Mouse (Mus musculus) spleen, postnatal 36 days (tissue): ENCODE data around the gene Fgfr2.

Experiments used
- DNase-seq, 2 experiments: peaks; one replicate each; pipeline ENCODE4 v3.0.0; 2022; ENCODE audit warnings: low spot score in 2 of 2, mixed read lengths in 1 of 2

Fgfr2 gene

DNA sequence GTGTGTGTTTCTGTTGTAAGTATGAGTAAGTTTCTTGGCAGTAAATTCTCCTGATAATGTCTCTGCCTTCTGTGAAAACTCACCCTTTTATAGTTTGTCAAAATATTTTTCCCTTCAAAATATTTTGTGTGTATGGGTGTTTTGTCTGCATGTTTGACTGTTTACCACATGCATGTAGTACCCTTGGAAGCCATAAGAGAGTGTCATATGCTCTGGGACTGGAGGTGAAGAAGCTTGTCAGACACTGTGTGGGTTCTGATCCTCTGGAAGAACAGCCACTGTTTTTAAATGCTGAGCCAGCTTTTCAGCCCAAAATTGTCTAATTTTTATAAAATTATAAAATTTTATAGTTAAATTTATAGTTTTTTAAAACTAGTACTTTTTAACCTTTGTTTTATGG, 188.4 kb downstream of the Fgfr2 start:
- no peak for DNase-seq

DNA sequence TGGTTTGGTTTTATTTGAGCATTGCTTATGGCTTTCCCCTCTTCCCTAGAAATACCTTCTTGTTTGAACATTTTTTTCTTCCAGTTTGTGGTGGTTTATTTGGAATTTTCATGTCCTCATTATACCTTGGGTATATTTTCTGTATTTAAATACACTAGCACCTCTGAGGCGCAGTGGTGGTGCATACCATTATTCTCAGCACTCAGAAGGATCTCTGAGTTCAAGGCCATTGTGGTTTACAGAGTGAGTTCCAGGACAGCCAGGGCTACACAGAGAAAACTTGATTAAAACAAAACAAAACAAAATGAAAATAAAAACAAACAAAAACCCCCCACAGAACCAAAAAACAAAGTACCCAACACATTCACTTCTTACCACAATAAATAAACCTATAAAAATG, 189.8 kb downstream of the Fgfr2 start:
- no peak for DNase-seq

DNA sequence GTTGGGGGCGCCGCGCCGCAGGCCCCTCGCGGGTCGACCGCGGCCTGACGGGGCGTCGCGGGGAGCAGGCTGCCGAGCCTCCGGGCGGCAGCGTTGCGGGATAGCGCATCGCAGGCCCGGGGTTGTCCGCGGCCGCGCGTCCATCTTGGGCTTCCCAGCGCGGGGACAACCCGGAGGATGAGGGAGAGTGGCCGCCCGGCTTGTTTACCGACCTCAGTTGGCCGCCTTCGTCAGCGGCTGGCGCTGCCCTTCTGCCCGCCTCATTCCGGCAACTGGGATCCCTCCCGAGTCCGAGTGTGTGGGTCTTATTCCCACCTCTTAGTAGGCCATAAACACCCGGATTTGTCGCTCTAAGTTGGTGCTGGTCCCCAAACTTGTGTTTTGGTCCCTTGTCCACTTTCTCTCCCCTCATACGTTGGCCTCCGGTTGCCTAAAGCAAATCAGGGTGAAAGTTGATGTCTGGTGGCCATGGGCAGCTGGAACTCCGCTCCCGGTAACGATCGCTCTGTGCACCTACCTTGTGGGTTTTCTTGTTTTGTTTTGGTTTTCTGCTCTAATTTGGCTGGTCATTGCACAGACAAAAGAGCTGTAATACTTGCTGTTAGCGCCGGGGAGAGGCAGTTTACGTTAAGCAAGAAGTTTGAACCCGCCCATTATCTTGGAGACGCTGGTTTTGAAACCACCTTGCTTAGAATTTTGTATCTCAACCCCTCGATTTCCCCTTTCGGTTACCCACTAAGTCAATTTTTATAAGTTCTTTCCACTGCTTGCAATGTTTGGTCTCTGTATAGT, 191.4 kb downstream of the Fgfr2 start:
- peak; percentile 3 to 26 for DNase-seq

DNA sequence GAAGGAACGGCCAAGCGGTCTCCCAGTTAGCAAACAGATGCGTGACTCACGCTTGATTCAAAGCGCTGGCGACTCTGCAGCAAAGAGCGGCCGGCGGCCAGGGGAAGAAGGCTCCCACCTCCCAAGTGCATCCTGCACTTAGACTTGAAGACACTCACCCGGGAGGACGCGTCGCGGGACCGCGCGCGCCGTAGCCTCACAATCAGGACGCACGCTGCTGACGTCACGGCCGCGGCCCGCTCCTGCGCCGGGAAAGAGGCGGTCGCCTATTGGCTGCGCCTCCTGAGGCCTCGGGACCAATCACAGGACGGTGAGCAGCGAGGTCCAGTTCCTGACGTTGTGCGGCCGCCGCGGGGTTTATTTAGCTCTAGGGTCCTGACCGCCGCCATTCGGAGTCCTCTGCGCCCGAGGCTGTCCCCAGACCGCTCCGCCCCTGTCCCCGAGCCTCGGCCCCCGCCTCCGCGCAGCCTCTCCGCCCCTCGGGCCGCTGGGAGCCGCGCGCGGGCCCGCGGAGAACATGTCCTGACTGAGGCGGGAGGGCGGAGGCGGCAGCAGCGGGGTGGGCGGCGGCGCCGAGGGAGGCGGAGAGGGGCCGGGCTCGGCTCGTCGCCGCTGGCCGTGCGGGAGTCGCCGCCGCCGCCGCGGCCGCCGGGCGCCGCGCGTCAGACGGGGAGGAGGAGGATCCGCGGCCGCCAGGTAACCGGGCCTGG, 192.1 kb downstream of the Fgfr2 start, which contains the start of gene Zranb1:
Zranb1 (plus strand) TSS at position 293 of the 710 bp plus-strand sequence.
- peak; percentile 97 to 98 for DNase-seq

DNA sequence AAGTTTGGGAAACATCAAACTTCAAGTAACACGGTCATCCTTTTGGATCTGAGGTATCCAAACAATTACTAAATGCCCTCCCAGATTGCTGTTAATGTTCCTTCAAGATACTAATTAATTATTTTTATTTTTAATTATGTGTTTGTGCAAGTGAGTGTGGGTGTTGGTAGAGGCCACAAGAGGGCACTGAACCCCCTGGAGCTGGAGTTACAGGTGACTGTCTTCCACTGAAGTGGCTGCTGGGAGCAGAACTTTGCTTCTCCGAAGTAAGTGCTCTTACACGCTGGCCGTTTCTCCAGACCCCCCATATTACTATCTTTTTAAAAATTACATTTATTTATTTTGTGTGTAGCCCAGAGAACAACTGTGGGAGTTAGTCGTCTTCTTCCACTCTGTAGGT, 193.1 kb downstream of the Fgfr2 start:
- no peak for DNase-seq

DNA sequence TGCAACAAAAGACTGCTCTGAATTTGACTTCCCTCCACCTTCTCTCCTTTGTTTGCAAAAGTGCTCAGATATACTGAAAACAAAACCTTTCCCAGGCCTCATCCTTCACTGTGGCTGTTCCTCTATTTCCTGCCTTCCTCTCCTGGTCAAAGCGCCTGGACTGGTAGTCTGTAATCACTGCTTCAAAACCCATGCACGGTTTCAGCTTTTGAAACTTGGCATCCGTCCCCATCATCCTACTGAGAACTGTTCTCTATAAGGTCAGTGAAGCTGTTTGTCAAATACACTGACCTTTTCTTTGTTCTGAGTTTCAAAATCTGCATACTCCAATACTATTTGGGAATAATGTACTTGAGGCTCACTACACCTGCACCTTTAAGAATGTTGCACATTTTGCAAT, 195.9 kb downstream of the Fgfr2 start:
- no peak for DNase-seq

DNA sequence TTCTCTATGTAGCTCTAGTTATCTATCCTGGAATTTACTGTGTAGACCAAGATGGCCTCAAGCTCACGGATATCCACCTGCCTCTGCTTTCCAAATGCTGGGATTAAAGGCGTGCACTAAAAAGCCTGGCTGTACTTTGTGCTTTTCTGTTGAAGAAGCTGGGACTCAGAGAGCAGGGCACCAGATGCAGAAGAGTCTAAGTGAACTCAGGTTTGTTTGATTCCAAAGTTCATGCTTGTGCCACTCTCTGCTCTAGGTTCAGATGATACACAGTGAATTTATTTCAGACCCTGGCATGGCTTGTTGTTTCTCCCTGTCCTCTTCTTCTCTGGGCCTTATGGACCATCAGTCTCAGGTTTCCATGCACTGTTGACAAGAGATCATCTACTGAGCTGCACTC, 197.9 kb downstream of the Fgfr2 start:
- DNase-seq, result no peak

DNA sequence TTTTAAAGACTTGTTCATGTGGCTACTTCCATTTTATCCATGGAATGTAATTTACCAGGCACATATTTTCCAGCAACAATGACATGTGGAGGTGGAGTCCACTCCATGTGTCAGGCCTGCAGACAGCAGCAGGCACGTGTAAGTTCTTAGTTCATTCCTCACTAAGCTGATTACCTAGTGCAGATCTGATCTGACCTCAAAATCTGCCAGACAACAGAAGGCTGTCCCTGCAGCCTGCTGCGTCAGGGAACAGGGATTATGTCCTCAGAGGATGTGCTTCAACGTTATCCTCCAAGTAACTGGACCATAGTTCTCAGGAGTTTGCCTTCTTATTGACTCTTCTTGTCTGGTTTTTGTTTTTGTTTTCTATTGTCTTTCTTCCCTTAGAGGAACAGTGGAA, 201.2 kb downstream of the Fgfr2 start:
- no peak for DNase-seq

DNA sequence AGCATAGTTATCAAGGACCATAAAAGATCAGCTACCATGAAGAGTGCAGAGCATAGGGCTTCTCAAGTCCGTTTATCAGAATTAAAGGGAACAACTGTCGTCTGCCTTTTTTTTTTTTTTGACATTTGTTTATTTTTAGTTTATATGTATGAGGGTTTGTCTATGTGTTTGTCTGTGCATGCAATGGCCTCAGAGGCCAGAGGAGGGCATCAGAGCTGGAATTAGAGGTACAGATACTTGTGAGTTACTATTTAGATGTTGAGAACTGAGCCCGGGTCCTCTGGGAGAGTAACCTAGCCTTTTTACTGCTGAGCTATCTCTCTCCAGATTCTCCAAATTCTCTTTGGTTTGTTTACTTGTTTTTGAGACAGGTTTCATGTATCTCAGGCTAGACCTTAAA, 219.4 kb downstream of the Fgfr2 start:
- no peak for DNase-seq

DNA sequence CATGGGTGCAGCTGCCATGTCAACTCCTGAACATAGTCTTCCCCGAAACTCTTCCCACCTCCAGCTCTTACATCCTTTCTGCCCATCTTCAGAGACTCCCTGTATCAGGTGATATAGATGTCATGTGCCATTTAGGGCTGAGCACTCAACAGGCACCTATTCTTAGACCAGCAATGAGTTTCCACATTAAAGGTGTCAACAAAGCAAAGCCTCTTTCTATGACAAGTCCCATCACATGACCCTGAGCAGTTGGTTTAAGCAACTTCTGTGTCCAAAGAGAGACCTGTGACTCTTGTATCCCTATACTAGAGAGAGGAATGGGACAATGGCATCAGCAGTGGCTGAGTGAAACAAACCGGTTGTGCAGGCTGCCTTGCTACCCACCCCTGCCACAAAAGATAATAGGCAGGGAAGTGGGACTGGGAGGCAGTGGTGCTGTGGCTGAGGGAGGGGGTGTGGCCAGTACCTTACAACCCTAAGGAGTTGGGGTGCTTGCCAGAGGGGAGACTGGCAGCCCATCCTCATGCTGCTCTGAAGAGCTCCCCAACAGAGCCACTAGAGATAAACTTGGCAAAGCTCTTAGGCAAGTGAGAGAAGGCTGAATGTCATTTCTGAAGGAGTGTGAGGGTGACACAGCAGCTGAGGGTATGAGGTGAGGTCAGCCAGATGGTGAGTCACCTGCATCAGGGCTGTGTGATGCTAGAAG, 222.2 kb downstream of the Fgfr2 start:
- no peak for DNase-seq

DNA sequence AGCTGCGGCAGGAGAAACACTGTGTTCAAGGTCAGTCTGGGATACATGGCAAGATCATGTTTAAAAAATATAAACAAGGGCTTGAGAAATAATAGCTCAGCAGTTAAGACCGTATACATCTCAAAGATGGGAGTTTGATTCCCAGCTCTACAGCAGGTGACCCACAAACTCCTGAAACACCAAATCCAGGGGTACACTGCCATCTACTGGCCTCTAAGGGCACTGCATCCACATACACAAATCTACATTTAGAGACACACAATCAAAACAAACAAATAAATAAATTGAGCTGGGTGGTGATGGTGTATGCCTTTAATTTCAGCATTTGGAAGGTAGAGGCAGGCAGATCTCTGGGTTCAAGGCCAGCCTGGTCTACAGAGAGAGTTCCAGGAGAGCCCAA, 224.9 kb downstream of the Fgfr2 start:
- peak in 1 of 2 experiments; percentile 13 for DNase-seq

DNA sequence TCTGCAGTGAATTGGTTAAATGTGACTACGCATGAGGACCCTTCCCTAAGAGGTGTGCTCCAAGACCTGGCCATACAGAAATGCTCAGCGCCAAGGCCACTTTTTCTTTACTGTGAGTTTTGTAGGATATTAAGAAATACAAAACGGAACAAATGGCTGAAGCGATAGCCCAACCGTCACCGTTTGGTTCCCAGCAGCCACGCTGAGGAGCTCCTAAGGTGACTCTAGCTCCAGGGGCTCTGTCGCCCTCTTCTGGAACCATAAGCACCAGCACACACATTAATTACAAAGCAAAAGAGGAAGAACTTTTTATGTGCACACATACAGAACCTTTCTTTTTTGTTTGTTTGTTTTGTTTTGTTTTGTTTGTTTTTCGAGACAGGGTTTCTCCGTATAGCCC, 225.9 kb downstream of the Fgfr2 start:
- DNase-seq, result no peak

DNA sequence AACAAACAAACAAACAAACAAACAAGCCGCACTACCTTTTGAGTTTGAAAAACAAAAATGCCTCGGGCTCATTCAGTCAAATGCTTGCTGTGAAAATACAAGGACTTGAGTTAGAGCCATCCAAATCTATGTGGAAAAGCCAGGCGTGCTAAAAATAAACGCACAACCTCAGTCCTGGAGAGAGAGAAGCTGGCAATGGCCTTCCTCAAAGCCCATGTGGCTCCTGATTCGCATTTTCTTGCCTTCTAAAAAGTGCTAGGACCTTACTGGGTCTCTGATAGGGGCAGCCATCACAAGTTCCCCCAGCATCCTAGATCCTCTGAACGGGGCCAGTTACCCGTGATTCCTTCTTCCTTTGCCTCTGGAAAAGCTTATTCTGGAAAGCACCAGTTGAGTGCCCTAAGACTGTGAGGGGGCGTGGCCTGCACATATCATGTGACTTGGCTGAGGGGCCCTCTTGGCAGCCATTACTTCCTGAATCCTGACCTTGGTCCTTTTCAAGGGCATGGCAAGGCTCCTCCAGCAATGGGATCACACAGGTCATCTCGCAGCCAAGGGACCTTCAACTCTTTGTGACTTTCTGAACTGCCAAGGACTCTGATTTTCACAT, 226.8 kb downstream of the Fgfr2 start:
- DNase-seq, result no peak

DNA sequence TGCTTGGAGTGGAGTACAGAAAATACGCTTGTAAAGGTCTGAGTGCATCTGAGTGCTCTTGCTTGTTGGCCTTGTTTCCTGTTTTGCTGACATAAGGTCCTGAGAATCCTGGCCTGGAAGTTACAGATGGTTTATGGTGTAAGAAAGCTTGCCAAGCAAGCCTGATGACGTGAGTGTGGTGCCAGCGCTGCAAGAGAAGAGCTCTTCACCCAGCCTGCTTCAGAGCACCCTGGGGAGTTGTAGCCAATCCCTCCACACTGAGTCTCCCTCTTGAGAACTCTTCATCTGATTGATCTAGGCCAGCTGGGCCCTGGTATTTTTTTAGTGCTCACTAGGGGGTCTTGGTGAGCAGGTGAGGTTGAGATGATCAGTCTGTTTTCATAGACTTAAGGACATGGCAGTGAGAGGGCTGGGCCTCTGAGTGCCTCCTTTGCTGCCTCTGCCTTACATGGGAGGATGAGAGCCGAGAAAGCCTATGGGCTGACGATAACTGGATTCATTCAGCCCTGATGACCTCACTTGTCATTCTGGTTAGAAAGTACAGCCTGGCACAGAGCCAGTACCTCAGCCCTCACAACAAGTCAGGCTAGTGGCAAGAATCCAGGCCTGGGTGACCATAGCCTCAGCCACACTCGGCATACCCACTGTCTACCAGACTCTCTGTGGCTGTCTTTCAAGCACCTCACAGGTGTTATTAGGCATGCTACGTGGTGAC, 228.2 kb downstream of the Fgfr2 start:
- DNase-seq, result no peak

DNA sequence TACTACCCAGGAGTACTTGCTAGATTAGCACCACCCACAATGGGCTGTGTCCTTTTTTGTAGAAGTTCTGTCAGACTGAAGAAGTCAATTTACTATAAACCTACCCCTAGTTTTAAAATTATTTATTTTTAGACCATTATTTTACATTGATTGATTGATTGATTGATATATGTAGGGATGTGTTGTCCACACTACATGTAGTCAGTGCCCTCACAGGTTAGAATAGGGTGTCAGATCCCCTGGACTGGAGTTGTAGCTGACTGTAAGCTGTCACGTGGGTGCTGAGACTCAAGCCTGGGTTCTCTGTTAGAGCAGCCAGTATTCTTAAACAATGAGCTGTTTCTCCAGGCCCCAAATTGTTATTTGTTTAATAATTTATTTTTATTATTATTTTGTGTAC, 229.8 kb downstream of the Fgfr2 start:
- DNase-seq, result no peak

DNA sequence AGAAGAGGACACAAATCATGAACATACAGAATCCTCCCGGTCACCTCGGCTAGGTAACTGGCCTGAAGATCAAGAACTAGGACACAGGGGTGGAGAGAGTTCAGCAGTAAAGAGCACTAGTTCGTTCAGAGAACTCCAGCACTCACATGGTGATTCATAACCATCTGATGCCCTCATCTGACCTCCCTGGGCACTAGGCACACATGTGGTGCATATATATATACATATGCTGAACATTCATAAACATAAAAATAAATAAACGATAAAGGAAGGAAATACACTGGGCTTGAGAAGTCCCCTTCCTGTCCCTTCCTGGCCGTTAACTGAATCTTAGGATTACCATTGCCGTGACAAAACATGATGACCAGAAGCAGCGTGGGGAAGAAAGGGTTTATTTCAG, 230.3 kb downstream of the Fgfr2 start:
- DNase-seq, result no peak

DNA sequence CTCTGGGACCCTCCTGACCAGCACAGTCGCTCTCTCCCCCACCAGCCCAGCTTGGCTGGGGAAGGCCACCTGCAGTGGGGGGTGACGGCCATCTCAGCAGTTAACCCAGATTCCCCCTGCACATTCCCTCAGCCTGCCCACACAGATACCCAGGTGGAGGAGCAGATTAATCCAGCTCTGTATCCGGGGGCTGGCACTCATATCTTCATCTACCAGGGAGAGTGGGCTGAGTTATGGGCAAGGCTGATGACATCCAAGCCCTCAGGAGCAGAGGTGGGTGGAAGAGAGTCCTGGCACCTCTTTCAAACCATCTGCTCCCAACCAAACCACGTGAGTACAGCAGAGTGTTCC, 230.9 kb downstream of the Fgfr2 start:
- DNase-seq, result no peak

DNA sequence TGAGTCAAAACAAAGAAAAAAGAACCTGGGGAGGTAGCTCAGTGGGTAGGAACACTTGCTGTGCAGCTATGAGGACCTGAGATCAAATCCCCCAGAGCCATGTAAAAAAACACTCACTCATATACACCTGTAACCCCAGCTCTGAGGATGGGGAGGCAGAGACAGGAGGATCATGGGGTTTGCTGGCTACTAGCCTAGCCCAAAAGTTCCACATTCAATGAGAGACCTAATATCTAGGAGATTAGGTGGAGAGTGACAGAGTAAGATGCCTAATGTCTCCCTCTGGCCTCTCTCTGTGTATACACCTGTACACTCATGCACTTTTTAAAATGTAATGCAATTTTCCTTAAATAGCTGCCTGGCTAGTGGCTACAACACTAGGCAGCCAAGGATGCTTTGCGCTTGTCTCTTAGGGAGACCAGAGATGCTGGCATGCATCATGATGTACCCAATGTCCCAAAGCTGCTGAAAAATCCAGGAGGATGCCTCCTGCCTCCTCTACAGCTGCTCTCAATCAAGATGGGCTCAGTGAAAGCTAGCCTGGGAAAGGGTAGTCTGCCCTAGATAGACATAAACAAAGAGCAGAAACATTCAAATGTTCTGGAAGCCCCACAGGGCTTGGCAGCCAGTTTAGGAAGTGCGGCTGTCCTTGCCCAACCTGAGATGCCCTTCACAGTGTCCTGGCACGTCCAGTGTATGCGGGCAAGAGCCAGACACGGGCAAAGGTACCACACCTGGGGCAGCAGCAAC, 231.4 kb downstream of the Fgfr2 start:
- DNase-seq, result no peak

DNA sequence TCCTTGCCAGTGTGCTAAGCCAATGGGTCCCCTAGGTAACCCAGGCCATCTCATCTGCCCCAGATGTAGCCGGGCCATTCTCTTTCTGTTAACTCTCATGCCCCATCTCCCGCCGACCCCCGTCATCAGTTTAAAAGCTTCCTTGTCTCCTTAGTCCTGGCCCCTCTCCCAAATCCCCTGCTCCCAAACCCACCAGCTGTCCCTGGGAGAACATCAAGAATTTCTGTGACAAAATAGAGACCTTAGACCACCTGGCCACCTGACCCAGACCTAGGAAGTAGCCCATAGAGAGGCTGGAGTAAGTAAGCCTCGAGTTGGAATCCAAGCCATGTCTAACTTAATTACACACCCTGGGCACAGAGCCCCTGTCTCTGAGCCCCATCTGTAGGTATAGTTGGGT, 232.9 kb downstream of the Fgfr2 start:
- no peak for DNase-seq

DNA sequence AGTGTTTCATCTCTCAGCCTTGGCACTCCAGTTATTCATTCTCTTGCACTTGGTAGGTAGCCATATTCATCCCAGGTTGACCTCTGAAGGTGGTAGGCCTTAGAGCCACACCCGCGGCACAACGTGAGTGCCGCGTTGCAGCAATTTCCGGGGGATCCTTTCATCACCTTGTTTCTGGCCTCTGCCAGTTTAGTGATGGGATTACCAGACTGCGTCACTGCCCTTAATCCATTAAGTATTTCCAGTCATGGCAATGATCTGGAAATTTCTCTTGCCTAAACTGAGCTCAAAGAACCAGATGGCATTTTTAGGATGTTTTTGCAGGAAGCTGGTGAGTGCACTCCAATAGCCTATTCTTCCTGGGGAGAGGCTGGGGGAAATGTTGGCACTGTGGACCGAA, 233.5 kb downstream of the Fgfr2 start:
- DNase-seq, result no peak
